Mouse (Mus musculus) erythroblast, embryonic 14.5 days (primary cell): ENCODE measurements around the gene Myd88.

Experiments
- GATA1 ChIP-seq: IDR thresholded peaks from 2 replicates; pipeline ENCODE4 v1.6.1; 2012; ENCODE audit warnings: low read length, inconsistent platforms, mixed read lengths
- TAL1 ChIP-seq: IDR thresholded peaks from 3 replicates; pipeline ENCODE4 v1.6.1; 2012; ENCODE audit warnings: low read length, inconsistent platforms, mixed read lengths

DNA sequence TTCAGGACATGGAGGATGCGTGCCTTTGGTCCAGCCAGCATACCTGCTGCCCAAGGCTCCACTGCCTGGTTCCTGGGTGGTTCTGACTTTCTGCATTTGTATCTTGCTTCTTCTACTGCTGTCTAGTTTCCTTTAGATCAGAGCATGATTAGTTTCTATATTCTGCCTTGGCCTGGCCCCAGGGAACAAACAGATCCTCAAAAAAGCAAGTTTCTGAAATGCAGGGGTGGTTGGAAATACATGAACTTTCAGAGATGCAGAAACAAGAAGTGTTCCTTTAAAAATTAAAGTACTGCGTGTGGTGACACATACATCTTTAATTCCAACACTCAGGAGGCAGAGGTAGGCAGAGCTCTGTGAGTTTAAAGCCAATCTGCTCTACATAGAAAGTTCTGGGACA, 6.4 kb downstream of the Myd88 start:
- TF ChIP-seq TAL1 (no peak), GATA1 (no peak)
